Mouse (Mus musculus) layer of hippocampus, adult 9-11 months (tissue): Measurements from ENCODE around the gene Ppp1r13l.

Source experiments
- DNase-seq: peaks from one replicate; pipeline ENCODE4 v3.0.0; 2022

Gene Ppp1r13l

DNA sequence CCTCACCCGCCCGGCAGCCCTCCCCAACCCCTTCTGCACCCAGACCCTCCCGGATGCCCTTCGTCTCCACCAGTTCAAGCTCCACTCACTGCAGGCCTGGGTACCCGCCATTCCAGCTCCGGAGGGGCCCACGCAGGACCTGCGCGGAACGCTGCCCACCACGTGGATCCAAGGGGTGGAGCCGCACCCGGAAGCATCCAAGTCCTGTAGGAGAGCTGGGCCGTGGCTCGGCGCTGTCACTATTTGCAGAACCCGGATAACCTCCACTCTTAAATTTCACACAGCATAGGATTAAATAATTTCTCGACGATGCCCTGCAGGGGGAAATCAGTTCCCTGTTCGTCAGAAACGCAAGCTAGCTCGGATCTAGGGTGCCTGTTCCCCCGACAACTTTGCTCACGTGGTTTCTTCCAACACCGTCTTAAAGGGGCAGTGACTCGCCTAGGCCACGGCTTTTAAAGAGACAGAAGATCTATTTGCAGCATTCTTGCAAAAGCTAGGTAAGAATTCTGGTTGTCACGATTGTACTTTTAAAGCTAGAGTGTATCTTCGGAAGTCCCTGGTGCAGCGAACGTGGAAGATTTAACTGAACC lies at the start of gene Ppp1r13l, which contains the start of gene Cd3eap:
Gene Ppp1r13l (plus strand): TSS at position 451 of the 593 bp plus-strand sequence.
Gene Cd3eap (minus strand): TSS at position 185 of the 593 bp plus-strand sequence.
- peak; percentile 91 for DNase-seq

DNA sequence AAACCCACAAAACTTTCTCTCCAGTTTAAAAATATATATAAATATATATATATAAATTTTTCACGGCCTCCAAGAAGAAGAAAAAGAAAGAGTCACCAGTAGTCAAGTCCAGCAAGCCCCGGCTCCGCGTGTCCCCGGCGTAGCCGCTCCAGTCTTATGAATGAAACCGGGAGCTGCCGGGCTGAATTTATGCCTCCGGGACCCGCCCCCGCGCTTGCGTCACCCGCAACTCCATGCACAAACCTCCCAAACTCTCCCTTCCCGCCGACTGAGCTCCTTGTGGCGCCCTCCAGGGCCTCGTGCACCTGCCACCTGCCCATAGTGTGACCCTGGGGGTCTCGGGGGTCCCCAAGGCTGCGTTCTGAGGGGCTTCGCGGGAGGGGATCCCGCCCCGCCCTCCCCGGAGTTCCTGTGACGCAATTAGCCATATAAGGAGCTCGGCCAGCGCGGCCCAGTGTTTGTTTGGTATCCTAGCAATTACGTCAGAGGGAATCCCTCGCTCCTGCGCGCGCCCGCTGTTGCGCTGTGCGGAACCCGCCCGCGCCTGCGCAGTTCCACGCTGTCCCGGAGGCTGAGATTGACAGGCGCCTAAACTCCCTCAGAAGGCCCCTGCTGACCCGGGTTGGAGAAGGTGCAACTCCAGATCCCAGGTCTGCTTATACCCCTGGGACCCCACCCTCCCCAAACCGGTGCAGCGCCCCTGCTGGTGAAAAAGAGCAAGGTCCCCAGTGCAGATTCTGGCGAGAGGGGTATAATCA lies 49.5 kb upstream of the Ppp1r13l start, which contains the start of gene Fosb:
Gene Fosb (minus strand): TSS at position 168 of the 758 bp plus-strand sequence.
- DNase-seq: peak; percentile 97

DNA sequence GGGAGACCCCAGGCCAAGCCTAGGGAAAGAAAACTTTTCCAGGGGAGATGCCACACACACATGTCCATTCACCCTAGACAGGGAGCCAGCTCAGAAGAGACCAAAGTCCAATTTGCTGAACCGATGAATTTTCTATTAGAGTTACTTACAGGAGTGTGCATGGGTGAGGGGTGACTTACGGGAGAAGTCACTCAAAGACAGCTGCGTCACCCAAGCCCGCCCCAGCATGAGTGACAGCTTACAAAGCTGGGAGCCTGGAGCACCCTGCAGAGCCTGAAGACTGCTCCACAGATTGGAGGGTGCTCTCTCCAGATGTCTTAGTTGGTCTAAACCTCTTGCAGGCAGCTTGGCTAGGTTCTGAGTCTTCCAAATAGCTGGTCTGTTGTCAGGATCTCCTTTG lies 47.6 kb upstream of the Ppp1r13l start:
- DNase-seq: no peak

GRCm38 (mm10) chr7:19314033-19314432 lies 45.5 kb upstream of the Ppp1r13l start:
- DNase-seq: no peak

- peak; percentile 65 for DNase-seq
Observed at GRCm38 (mm10) chr7:19316451-19317161, 42.9 kb upstream of the Ppp1r13l start.

GRCm38 (mm10) chr7:19318201-19318600 lies 41.3 kb upstream of the Ppp1r13l start:
- no peak for DNase-seq

GRCm38 (mm10) chr7:19318676-19319075 lies 40.9 kb upstream of the Ppp1r13l start:
- DNase-seq: no peak

- DNase-seq: no peak
Observed at GRCm38 (mm10) chr7:19319458-19319857, 40.1 kb upstream of the Ppp1r13l start.

- peak; percentile 96 for DNase-seq
Observed at GRCm38 (mm10) chr7:19319906-19320305, 39.6 kb upstream of the Ppp1r13l start.

DNA sequence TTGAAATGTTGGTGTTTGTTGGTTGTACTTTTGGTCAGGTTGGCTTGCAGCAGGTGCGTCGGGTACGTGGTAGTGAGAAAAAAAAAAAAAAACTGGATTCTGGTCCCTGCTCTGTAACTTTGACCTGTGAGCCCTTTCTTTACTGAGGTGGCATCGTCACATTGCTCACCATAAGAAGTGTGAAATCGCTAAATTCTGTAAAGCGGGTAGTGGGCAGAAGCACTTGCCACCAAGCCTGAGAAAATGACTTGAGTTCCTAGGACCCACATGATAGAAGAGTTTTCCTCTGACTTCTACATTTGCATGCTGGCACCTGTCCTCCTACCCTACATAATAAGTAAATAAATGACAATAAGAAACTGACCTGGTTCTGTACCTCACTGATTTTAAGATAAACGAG lies 38.9 kb upstream of the Ppp1r13l start:
- no peak for DNase-seq

DNA sequence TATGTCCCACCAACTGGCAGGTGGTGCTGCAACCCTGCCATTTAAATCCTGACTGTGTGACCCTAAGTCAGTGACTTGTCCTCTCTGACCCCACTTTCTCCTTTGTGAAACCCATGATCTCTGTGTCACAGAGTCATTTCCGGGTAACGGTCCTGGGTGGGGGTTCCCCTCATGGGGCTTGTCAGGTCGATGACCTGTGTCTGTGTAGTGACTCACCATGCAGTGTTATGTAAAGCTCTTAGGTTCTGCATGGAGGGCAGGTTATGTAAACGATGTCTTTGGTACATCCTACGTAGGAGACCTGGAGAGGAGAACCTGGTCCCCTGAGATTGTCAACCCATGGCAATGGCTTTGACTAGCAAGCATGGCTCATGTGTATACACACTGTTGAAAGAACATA lies 38.1 kb upstream of the Ppp1r13l start:
- no peak for DNase-seq

- DNase-seq: no peak
Observed at GRCm38 (mm10) chr7:19322489-19322888, 37.1 kb upstream of the Ppp1r13l start.

- no peak for DNase-seq
Observed at GRCm38 (mm10) chr7:19324221-19324620, 35.3 kb upstream of the Ppp1r13l start.

DNA sequence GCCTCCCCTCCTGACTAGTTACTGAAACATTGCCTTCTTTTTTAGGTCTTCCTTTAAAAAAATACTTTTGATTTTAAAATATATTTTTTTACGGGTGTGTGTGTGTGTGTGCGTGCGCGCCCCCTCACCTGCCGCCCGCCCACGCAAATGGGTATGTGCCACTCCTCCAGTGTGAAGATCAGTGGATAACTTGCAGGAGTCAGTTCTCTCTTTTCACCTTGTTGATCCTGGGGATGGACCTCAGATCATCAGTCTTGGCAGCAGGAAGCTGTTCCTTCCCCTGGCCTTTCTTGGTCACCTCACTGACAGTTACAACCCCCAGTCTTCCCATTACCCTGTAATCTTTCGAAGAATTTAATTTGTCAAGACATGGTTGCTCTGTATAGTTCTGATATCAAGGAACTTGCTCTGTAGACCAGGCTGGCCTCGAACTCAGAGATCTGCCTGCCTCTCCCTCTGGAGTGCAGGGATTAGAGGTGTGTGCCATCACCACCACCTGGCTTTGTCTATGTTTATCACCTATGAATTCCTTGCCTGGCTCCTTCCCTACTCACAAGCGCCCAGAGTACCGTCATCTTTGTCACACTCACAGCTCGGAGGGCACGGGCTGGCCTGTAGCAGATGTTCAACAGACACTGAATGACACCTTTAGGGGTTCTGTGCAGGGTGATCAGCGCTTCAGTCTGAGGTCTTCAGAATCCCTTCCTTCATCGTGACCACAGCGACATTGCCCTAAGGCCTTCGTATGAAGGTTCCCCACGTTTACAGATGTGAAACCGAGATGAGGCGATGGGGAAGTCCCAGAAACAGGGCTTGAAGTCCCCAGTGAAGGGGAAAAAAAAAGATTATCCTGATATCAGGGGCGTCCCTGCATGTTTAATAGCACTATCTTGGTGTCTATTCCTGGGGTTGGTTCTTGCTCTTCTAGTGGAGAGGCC lies 34.0 kb upstream of the Ppp1r13l start:
- no peak for DNase-seq

GRCm38 (mm10) chr7:19326359-19326758 lies 33.2 kb upstream of the Ppp1r13l start:
- DNase-seq: peak; percentile 68

- peak; percentile 84 for DNase-seq
Observed at GRCm38 (mm10) chr7:19327128-19327527, 32.4 kb upstream of the Ppp1r13l start.

DNA sequence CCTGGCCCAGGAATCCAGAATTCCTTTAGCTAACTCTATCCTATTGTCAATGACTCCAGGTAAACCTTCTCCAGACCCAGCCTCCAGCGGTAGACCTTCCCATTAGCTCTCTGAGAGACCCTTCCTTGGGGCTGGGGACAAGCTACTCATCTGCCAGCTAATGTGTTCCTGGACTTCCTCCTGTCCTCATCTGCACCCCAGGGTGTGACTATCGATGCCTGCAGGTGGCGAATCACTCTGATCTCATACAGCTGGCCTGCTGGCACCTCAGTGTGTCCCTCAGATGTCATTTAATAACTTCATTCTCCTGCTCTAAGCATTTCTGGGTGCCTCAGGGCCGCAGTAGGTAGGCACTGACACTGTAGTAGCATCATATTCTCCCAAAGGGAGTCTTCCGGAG lies 31.8 kb upstream of the Ppp1r13l start:
- DNase-seq: no peak

DNA sequence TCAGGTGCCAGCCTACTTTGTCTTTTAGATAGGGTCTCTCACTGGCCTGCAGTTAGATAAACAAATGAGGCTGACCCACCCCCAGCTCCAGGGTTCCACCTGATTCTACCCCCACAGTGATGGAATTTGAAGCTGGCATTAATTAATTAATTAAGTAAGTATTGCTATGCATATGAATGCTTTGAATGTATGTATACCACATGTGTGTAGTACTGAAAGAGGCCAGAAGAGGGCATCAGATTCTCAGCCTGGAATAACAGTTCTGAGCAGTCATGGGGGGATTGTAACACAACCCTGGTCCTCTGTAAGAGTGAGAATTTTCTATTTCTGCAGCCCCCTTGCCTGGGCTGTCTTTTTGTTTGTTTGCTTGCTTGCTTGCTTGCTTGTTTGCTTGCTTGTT lies 31.1 kb upstream of the Ppp1r13l start:
- DNase-seq: no peak

- DNase-seq: no peak
Observed at GRCm38 (mm10) chr7:19331910-19332309, 27.6 kb upstream of the Ppp1r13l start.

DNA sequence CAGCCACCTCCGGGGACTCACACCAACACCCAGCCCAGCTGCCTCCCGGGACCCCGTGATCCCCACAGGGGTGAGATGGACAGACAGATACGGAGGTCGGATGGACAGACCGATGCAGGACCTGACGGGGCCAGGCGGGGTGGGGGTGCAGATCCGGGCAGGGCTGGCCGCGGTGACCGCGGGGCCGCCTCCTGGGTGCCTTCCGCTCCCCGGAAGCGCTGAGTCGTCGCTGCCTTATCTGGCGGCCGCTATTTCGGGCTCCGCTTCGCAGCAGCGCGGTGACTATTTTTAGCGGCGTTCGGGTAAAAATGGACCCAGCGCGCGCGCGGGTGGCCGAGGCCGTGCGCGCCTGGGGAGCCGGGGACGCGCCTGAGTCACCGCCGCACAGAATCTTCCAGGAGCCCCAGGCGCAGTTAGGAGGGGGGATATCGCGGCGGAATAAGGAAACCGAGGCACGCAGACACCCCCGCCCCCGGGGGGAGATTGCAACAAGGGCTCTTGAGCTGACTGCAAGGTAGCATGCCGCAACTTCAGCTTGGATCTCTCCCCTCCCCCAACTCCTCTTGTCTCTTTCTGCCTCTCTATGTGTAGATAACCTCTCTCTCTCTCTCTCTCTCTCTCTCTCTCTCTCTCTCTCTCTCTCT lies 26.7 kb upstream of the Ppp1r13l start:
- DNase-seq: peak; percentile 88

DNA sequence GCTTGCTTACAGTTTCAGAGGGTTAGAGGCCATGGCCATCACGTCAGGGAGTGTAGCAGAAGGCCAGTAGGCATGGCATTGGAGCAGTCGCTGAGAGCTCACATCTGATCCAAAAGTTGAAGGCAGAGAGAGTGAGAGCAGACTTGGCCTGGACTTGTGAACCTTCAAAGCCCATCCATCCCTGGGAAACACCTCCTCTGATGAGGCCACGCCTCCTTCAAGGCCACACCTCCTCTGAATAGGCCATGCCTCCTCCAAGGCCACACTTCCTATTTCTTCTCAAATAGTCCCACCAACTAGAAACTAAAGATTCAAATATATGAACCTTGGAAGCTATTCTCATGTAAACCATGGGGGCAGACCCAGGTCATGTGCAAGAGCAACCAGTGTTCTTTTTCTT lies 24.0 kb upstream of the Ppp1r13l start:
- no peak for DNase-seq

DNA sequence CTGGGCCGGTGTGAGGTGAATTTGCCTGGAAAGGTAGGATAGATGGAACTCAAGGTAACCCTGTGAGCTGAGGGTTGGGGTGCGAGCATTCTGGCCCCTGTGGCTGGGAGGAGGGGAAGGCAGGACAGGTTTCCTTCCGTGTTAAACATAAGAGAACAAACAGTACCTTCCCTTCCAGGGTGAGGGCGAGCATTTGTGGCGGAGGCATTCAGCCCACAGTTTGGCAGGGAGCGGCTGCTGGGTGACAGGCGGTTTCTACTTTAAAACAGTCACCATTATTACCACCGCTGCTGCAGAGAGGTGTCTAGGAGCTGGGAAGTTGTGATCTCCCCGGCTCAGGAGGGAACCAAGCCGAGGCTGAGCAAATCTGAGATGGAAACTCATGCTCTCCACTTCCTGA lies 22.4 kb upstream of the Ppp1r13l start:
- DNase-seq: peak; percentile 65
